In genomic region chr7:141338576-141339131, GRCm38 (mm10) we compare ENCODE assay signal across 7 mouse cellular contexts. TPM values are rescaled to one million over a fixed set of nuclear protein-coding genes. Genes with fewer than 3 reads are reported as not detected.
DNase-seq lines count a peak whose midpoint lies in the region; ATAC-seq and TF ChIP-seq lines count a peak whose summit lies in the region.

Gene Eps8l2, plus strand, starts transcription at chr7:141338880.

- H3K4me1 ChIP-seq in G1E (ENCODE audit: insufficient read depth, low read depth, low read length), result peaks cover 19% of the 10 kb centered on the region
- H3K4me1 ChIP-seq in thymus, adult 2 months (replicated peaks; ENCODE audit: control insufficient read depth, insufficient read depth, low read length), result peaks cover 16% of the 10 kb centered on the region

- WGBS in thymus, adult 2 months, result 12% methylated on average over 23 of the region's 23 CpGs

- no peak for TF ChIP-seq POLR2A in thymus, adult 2 months (IDR thresholded peaks at IDR 0.05; ENCODE audit: control insufficient read depth, extremely low read depth, insufficient read depth, low read length, poor library complexity)

- peak within 1 kb of the TSS; percentile 62; the same call in 1 of the 2 replicates for H3K4me3 ChIP-seq in G1E (ENCODE audit: low read depth, low read length)
- peak within 1 kb of the TSS; percentile 25; the same call in 1 of the 2 replicates for H3K4me3 ChIP-seq in thymus, adult 2 months (ENCODE audit: control insufficient read depth, insufficient read depth, low read length)

- intact Hi-C loops in heart, postnatal 10 days (cut with DNase I), result no loop called here

- H3K27ac ChIP-seq in thymus, adult 2 months (ENCODE audit: control insufficient read depth, insufficient read depth, low read length), result no peak within 1 kb of the TSS

- no peak for TF ChIP-seq CTCF in G1E (IDR thresholded peaks at IDR 0.05; ENCODE audit: low read depth, low read length)
- no peak for TF ChIP-seq CTCF in thymus, adult 2 months (IDR thresholded peaks at IDR 0.05; ENCODE audit: borderline replicate concordance, control insufficient read depth, extremely low read depth, insufficient read depth, low read length, poor library complexity)

- peaks cover 38% of the 10 kb centered on the region for H3K27me3 ChIP-seq in G1E (ENCODE audit: insufficient read depth, low read length)
- H3K27me3 ChIP-seq in thymus, adult 2 months (ENCODE audit: control insufficient read depth, insufficient read depth, low read length), result no peaks in the 10 kb centered on the region

- no peak; the same call in 1 of the 2 replicates for ATAC-seq in G1E (ENCODE audit: extremely low read depth, insufficient number of reproducible peaks, low FRiP score, poor library complexity, severe bottlenecking)
- peak; percentile 85 for ATAC-seq in megakaryocyte progenitor cell, adult 5-6 weeks (replicated peaks; ENCODE audit: poor library complexity)

- DNase-seq in G1E (ENCODE audit: low spot score), result peak; percentile 13
- DNase-seq in c-Kit-positive CD71-positive TER-119-positive erythroid progenitor cells, embryonic 14.5 days (ENCODE audit: low spot score), result peak; percentile 25
- peak; percentile 30 to 34 for DNase-seq in heart, postnatal 10 days
- peak; percentile 80 to 89 for DNase-seq in kidney, postnatal 4 days
- peak; percentile 21 for DNase-seq in thymus, adult 2 months
- no peak for DNase-seq in frontal cortex, postnatal 25 days (ENCODE audit: low spot score in 2 of 2)

- no peaks in the 10 kb centered on the region for H3K9me3 ChIP-seq in G1E (replicated peaks)

- H3K36me3 ChIP-seq in G1E (replicated peaks), result peaks cover 32% of the 10 kb centered on the region
- H3K36me3 ChIP-seq in thymus, adult 2 months (ENCODE audit: control insufficient read depth, insufficient read depth, low read length), result no peaks in the 10 kb centered on the region

RNA-seq across cellular contexts. Expression of gene Eps8l2, which starts in this region (rescaled TPM):
- not detected in 2 replicates for total RNA-seq in G1E (2014; fragmentation: Nextera tagmentation)
- 0.33 TPM in 1 of 2 replicates, not detected in the other for total RNA-seq in G1E (2017)
- not detected in 2 replicates for polyA plus RNA-seq in G1E (2012)
- total RNA-seq in heart, postnatal 10 days (2021), result 1 to 10 TPM; 2.8 to 3.0 TPM
- 0.67 TPM in 1 of 2 replicates, not detected in the other for total RNA-seq in megakaryocyte progenitor cell, adult 5-6 weeks (2015)
- total RNA-seq in megakaryocyte progenitor cell, adult 5-6 weeks (2017), result not detected in 2 replicates
- 20.2 and 25.4 TPM in 2 replicates for polyA plus RNA-seq in thymus, adult 2 months (2012; rRNA removed)

Comparison
In these comparisons a context has a peak if more than half of its experiments do, and no peak if none do; other contexts are left out.
1. RNA of gene Eps8l2 (polyA plus RNA-seq): 20.2 to 25.4 TPM in thymus, adult 2 months; not detected in G1E; every median in the first group is over 10 times any median in the second.
2. Peak in DNase-seq and H3K4me3 ChIP-seq in G1E; RNA of the gene not detected or under 1 TPM.
3. Peak in ATAC-seq in megakaryocyte progenitor cell, adult 5-6 weeks; RNA of the gene not detected or under 1 TPM.
4. DNase-seq: peak in c-Kit-positive CD71-positive TER-119-positive erythroid progenitor cells, embryonic 14.5 days (single experiment), heart, postnatal 10 days (2 of 2), kidney, postnatal 4 days (2 of 2) and thymus, adult 2 months (single experiment); none in frontal cortex, postnatal 25 days (0 of 2).